Mouse (Mus musculus) frontal cortex, postnatal 36 days (tissue): ENCODE measurements at regions not wholly inside any gene's neighbourhood (a gene's known extent, or its start where the extent isn't known, plus 50 kb on each side); places are given as distances from the start of the nearest gene placed in this dataset.
"Not testable (repeated sequence)": the region's sequence is repeated elsewhere in the genome, so short reads cannot be mapped to it uniquely, and the experiment has no call there.

ENCODE experiments used
- DNase-seq, 2 experiments: peaks; one replicate each; pipeline ENCODE4 v3.0.0; 2022; ENCODE audit warnings: low spot score in 2 of 2

DNA sequence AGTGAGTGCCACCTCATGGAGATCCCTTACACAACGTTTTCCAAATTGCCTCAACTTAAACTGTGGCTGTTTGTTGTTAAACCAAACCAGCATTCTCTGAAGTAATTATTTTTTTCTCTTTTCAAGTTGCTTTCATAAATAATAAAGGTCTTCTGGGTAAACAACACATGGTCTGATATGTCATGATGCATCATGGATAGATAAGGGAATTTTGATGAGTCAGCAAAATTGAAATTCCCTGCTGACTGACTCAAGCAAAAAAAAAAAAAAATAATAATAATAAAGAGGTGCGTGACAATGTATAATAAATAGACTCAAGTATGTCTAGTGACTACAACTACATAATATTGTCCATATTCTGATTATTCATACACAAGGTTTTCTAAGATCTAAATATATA is 201.8 kb downstream of the Adgb start:
- DNase-seq: no peak

GRCm38 (mm10) chr10:10252540-10253318 is 219.4 kb downstream of the Adgb start:
- DNase-seq: peak; percentile 31 to 57

DNA sequence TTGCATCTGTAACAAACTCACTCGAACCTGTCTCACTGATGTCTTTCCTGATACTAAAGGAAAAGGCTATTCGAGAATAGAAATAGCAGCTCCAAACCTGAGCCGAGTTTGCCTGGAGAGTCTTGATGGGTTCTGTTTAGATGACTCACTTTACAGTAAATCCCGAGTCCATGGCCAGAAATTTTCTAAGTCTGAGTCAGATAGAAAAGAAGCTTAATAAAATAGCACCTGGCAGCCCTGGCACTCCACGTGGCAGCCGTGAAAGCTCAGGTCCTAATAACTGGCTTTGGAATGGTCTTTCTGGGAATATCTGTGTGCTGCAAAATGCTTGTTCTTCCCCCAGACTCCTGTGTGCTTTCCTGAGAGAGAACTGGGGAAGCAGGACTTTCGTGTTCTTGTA is 220.0 kb downstream of the Adgb start:
- DNase-seq: peak in 1 of 2 experiments; percentile 30

DNA sequence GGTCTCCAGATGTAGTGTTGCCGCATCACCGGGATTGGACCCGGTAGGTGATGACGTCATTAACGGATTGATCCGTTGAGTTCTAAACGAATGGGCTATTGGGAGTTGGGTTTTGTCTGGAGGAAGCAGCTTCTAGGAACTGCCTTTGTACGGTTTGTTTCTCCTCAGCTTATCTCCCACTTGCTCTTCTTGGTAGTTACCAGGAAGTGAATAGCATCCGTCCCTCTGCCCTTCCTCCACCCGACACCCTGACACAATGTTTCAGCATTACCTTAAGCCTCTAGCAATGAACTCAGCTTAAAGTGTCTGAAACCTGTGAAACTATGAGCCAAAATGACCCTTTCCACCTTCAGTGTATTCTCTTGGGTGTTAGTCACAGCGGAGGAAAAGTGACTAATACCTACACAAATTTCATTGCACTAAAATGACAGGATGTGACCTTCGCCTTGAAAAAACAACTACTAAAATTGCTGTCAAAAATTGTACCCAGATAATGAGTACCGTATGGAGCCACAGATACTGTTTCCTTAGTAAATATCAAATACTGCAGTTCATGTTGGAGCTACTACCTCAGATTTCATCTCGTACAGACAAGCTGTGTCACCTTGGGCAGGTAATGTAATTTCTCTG is 237.1 kb downstream of the Adgb start:
- no peak for DNase-seq

GRCm38 (mm10) chr10:10224582-10225144 is 247.5 kb downstream of the Adgb start:
- no peak for DNase-seq

DNA sequence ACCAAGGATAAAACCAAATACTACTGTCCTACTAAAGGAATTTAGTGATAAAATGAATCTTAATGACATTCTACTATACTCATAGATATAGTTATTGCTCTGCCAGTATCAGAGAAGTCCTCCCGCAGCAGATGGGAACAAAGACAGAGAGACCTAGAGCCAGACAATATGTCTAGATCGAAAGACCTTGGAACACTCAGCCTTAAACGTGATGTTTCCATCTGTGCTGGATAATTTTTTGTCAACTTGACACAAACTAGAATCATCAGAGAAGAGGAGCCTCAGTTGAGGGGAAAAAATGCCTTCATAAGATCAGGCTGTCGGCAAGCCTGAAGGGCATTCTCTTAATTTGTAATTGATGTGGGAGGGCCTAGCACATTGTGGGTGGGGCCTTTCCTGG is 252.4 kb downstream of the Adgb start:
- DNase-seq: peak in 1 of 2 experiments; percentile 9

GRCm38 (mm10) chr10:10216892-10217291 is 255.2 kb downstream of the Adgb start:
- no peak for DNase-seq

GRCm38 (mm10) chr10:10215376-10215775 is 256.8 kb downstream of the Adgb start:
- DNase-seq: no peak

GRCm38 (mm10) chr10:10208354-10208753 is 263.8 kb downstream of the Adgb start:
- no peak for DNase-seq

GRCm38 (mm10) chr10:10205805-10206520 is 266.2 kb downstream of the Adgb start:
- no peak for DNase-seq

GRCm38 (mm10) chr10:10203982-10204381 is 268.1 kb downstream of the Adgb start:
- DNase-seq: no peak

DNA sequence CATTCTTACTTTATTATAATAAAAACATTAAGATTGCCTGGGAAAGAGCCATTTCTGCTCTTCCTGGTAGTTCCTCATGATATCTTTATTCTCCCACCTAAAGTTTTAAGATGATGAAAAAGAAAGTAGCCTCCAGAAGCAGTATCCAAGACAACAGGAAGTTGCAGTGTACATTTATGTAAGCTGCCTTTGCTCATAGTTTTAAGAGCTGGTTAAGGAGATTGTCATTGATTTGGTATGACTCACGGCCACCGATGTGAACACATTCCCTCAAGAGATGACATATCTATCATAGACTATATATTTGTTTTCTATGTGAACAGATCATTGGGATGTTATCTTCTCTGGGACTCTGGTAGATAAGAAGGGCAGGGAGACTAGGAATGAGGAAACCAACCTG is 281.8 kb downstream of the Adgb start:
- DNase-seq: no peak

DNA sequence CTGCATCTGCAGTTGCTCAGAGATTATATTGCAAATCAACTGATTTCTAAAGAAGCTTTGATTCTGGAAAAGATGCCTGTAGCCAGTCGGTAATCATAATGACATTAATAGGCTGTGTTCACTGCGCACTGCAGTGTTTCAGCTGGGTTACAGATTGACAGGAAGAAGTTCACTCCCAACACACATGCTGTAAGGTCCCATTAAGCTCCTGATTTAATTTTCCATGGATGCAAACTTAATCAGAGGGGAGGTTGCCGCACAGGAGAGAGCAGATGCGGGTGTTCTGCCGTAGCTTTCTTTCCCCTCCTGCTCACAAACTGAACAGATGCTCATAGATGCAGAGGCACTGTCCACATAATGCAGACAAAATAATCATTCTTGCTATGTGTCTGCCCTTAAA is 284.0 kb downstream of the Adgb start:
- no peak for DNase-seq

- no peak for DNase-seq
These were observed 285.4 kb downstream of the Adgb start for GRCm38 (mm10) chr10:10186721-10187120.

GRCm38 (mm10) chr10:10185298-10185883 is 284.5 kb upstream of the Stxbp5 start:
- DNase-seq: no peak

DNA sequence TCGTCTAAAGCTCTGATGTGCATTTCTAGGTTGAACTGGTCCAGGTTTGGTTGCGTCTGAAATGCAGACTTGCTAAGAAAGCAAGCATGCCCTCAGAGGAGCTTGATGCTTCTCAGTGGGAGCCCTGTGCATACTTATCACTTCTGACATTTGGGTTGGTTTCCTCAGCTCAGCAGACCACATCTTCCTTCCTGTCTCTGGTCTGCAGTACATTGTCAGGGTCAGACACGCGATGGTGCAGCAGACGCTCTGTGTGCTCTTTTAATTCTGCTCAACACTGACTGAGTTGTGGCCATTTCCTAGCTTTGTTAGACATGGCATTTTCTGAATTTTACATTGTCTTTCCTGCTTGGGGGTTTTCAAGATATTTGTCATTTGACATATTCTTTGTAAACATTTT is 283.5 kb upstream of the Stxbp5 start:
- no peak for DNase-seq

GRCm38 (mm10) chr10:10177037-10177436 is 276.2 kb upstream of the Stxbp5 start:
- not testable (repeated sequence) for DNase-seq
